Mouse (Mus musculus) C2C12 (cell line): ENCODE results near the gene Zfand3.

Experiments
- CEBPB ChIP-seq: IDR thresholded peaks from one replicate; pipeline ENCODE4 v1.6.1; 2011; ENCODE audit warnings: low read depth, mild to moderate bottlenecking, control low read depth, moderate library complexity
- CTCF ChIP-seq: IDR thresholded peaks from one replicate; pipeline ENCODE4 v1.5.1; 2011; ENCODE audit not compliant: control insufficient read depth, insufficient read depth, insufficient read length
- FOSL1 ChIP-seq: IDR thresholded peaks from one replicate; pipeline ENCODE4 v1.8.0; 2011; ENCODE audit warnings: mild to moderate bottlenecking, low read length; ENCODE audit not compliant: poor library complexity, insufficient read depth, severe bottlenecking
- MAX ChIP-seq: IDR thresholded peaks from one replicate; pipeline ENCODE4 v1.6.1; 2011; ENCODE audit warnings: mild to moderate bottlenecking, control low read depth
- MYOD1 ChIP-seq: IDR thresholded peaks from one replicate; pipeline ENCODE4 v1.6.1; 2011; ENCODE audit warnings: low read depth; ENCODE audit not compliant: control insufficient read depth, insufficient read length
- USF1 ChIP-seq: IDR thresholded peaks from one replicate; pipeline ENCODE4 v1.6.1; 2011; ENCODE audit warnings: low read depth, mild to moderate bottlenecking, control low read depth, moderate library complexity

DNA sequence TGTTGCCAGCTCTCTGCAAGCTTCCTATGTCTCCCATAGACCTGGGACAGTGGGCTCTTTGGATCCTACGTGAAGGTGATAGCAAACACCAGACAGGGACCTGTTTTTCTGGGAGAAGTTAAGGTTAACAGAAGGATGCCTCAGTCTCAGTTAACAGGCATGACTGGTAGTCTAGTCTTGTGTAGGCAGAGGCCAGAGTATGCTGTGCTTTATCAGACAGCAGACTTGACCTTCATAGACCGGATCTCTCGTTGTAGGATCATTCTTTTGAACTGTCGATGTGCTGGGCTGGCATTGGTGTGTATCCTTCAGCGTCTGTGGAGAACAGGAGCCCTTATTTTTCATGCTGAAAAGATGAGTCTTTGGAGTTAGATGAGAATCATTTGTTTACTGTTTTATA, 54.5 kb downstream of the Zfand3 start:
- TF ChIP-seq CTCF = no peak
- TF ChIP-seq USF1 = no peak
- TF ChIP-seq MAX = no peak
- no peak for TF ChIP-seq CEBPB
- TF ChIP-seq MYOD1 = no peak
- TF ChIP-seq FOSL1 = no peak
